Mouse (Mus musculus): ENCODE data around the gene Rnf181.

Gene Rnf181

GRCm38 (mm10) chr6:72326274-72326673, 40.5 kb downstream of the Rnf181 start:
- DNase-seq (ENCODE audit: low spot score), result peak; percentile 56

DNA sequence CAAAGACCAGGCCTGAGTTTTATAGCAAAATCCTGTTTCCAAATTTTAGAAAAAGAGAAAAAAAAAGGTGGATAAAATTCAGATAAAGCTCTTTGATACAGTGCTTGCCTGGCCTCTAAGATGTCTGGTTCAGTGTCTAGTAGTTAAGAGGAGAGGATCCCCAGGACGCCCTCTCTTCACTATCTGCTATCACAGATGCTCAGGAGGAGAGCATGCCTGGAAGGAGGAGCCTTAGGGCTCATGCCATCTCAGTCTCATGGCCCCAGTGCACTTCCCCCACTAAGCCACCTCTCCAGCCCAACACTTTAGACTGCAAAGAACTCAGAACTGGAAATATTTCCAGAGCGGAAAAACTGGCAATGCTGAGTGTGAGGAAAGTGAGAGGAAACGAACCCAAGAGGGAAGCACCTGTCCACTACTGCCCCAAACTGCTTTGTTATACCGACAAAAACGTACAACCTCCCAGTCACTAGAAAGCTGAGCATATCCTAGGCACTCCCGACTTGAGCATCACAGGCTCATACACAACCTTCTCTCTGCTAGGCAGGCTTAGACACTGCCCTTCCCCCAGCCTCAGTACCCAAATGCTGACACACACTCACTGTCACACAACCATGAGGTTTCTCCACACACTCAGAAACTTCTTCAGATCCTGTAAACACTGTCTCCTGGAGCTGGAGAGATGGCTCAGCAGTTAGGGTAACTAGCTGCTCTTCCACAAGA, 42.8 kb downstream of the Rnf181 start:
- no peak for DNase-seq (ENCODE audit: low spot score)

- no peak for DNase-seq (ENCODE audit: low spot score)
These were observed 43.8 kb downstream of the Rnf181 start for GRCm38 (mm10) chr6:72322936-72323335.

DNA sequence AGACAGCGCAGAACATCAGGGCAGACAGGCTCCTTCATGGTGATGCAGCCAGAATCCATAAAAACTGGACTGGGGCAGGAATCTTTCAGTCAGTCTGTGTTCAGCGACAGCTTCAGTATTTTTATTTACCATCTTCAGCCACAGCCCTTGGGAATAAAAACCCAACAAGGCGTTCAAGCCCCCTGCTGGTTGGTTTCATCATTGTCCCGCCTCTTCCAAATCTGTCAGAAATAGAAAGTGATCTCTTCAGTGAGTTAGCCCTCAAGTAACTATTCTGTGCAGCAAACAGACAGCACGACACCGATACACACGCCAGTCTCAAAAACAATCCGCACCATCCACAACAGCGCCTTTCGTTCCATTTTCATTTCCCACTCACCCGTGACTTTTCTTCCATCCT, 47.7 kb downstream of the Rnf181 start:
- peak; percentile 68 for DNase-seq (ENCODE audit: low spot score)

GRCm38 (mm10) chr6:72318440-72318839, 48.3 kb downstream of the Rnf181 start:
- no peak for DNase-seq (ENCODE audit: low spot score)

GRCm38 (mm10) chr6:72316044-72316443, 50.7 kb downstream of the Rnf181 start:
- DNase-seq (ENCODE audit: low spot score), result no peak

DNA sequence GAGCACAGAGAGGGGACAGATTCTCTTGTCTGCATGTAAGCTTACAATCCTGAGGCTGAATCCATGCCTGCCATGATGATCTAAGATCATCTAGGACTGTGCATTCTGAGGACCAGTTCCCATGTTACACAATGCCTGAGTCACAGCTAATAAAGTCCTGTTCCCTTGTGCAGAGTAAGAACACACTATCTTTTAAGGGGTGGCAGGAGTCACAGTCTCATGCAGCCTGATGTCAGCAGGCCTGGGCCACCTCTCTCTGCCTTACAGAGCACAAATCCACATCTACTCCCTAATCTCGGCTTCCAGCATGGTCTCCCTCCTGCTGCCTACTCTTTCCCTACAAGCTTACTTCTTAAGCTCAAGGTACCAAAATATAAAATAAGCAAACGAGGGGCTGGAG, 51.4 kb downstream of the Rnf181 start:
- no peak for DNase-seq (ENCODE audit: low spot score)

GRCm38 (mm10) chr6:72313124-72313867, 53.5 kb downstream of the Rnf181 start:
- no peak for DNase-seq (ENCODE audit: low spot score)

DNA sequence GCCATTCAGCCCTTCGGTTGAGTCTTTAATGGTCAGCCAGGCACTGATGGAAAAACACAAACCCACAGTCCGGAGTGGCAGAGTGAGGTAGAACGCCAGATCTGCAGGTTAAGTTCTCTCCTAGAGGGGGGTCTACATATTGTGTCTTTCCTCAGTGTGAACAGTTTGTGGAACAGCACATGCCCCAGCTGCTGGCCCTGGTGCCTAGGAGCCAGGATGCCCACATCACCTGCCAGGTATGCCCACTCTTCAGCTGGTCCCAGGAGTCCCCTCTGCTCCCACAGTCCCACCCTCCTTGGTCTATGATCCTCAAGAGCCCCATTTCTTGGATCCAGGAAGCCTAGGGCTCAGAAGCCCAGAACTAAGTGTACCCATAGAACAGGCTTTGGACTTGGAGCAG, 54.6 kb downstream of the Rnf181 start:
- DNase-seq (ENCODE audit: low spot score), result no peak
